Mouse (Mus musculus) megakaryocyte-erythroid progenitor cell, adult 5-6 weeks (primary cell): ENCODE measurements around the gene Mpp3. TPM values are rescaled to one million over a fixed set of nuclear protein-coding genes. Genes with fewer than 3 reads are reported as not detected.

ENCODE experiments used
- ATAC-seq: replicated peaks from 2 replicates; pipeline ENCODE4 v1.8.0; 2016; ENCODE audit warnings: mild to moderate bottlenecking, inconsistent platforms; ENCODE audit not compliant: severe bottlenecking, poor library complexity, low FRiP score, low TSS enrichment
- total RNA-seq, 2 experiments: library from RNA; stranded (forward) in 1 of 2; stranded (reverse) in 1 of 2; fragments of 200-1000, 215-1000 nt in 1 of 2; fragments of >200 nt in 1 of 2; fragmentation: Nextera tagmentation in 1 of 2; gene quantifications; 2 replicates each; pipeline ENCODE4 v1.2.3; 2014 to 2017

Gene Mpp3
- total RNA-seq, 2 experiments from 2014 or later, result not detected

GRCm38 (mm10) chr11:102040646-102041045 is 12.4 kb upstream of the Mpp3 start:
- no peak for ATAC-seq

- peak; percentile 62 for ATAC-seq
Measured at GRCm38 (mm10) chr11:102040138-102040524, 11.9 kb upstream of the Mpp3 start.

- no peak for ATAC-seq
Measured at GRCm38 (mm10) chr11:102039487-102040137, 11.4 kb upstream of the Mpp3 start.

- ATAC-seq, result no peak
Measured at GRCm38 (mm10) chr11:102037789-102038188, 9.5 kb upstream of the Mpp3 start.

GRCm38 (mm10) chr11:102036336-102036735 is 8.1 kb upstream of the Mpp3 start:
- ATAC-seq, result no peak

- no peak for ATAC-seq
Measured at GRCm38 (mm10) chr11:102035456-102035960, 7.2 kb upstream of the Mpp3 start.

- no peak for ATAC-seq
Measured at GRCm38 (mm10) chr11:102034887-102035286, 6.6 kb upstream of the Mpp3 start.

GRCm38 (mm10) chr11:102033055-102033591 is 4.9 kb upstream of the Mpp3 start:
- ATAC-seq, result no peak

GRCm38 (mm10) chr11:102031149-102031548 is 2.9 kb upstream of the Mpp3 start:
- ATAC-seq, result no peak

- ATAC-seq, result no peak
Measured at GRCm38 (mm10) chr11:102029966-102030365, 1.7 kb upstream of the Mpp3 start.

- no peak for ATAC-seq
Measured at GRCm38 (mm10) chr11:102029304-102029703, 1.0 kb upstream of the Mpp3 start.

GRCm38 (mm10) chr11:102027361-102028017 is 772 bp downstream of the Mpp3 start:
- ATAC-seq, result no peak

GRCm38 (mm10) chr11:102026694-102027360 is 1.4 kb downstream of the Mpp3 start:
- no peak for ATAC-seq

GRCm38 (mm10) chr11:102025991-102026660 is 2.1 kb downstream of the Mpp3 start:
- no peak for ATAC-seq

- no peak for ATAC-seq
Measured at GRCm38 (mm10) chr11:102025354-102025753, 2.9 kb downstream of the Mpp3 start.

- ATAC-seq, result no peak
Measured at GRCm38 (mm10) chr11:102024875-102025274, 3.4 kb downstream of the Mpp3 start.

GRCm38 (mm10) chr11:102024084-102024758 is 4.0 kb downstream of the Mpp3 start:
- ATAC-seq, result no peak

GRCm38 (mm10) chr11:102023406-102023805 is 4.9 kb downstream of the Mpp3 start:
- no peak for ATAC-seq

GRCm38 (mm10) chr11:102021196-102021595 is 7.1 kb downstream of the Mpp3 start:
- ATAC-seq, result no peak
